Mouse (Mus musculus): ENCODE results near the gene Zfp57. TPM values are rescaled to one million over a fixed set of nuclear protein-coding genes. Genes with fewer than 3 reads are reported as not detected.

Gene Zfp57
- polyA plus RNA-seq (2015; fragmentation: Nextera tagmentation; extraction: Ambion mirVana) = 30.3 and 31.9 TPM in 2 replicates

- H3K4me1 ChIP-seq (ENCODE audit: control insufficient read depth, insufficient read depth, low read length) = 0 out of 2 replicates have a peak, but pooled peaks cover 2% of the 10 kb centered on the region
- no peak for ATAC-seq (replicated peaks; ENCODE audit: extremely low read depth, insufficient read depth, low FRiP score)
- peak within 1 kb of the TSS; percentile 97 for H3K4me2 ChIP-seq (ENCODE audit: low read depth, low read length)
- no peaks in the 10 kb centered on the region for H3K9me3 ChIP-seq (replicated peaks; ENCODE audit: control insufficient read depth, low read length)
- no peaks in the 10 kb centered on the region for H3K27me3 ChIP-seq (ENCODE audit: control insufficient read depth, insufficient read depth, low read length)
- 86% methylated on average over 7 of the region's 7 CpGs for WGBS
- no peak within 1 kb of the TSS for H3K27ac ChIP-seq (ENCODE audit: low read length)
- peak within 1 kb of the TSS; percentile 67; the same call in 1 of the 2 replicates for H3K4me3 ChIP-seq (ENCODE audit: low read length)
- no peak within 1 kb of the TSS for H3K9ac ChIP-seq (ENCODE audit: low read length)
- H3K36me3 ChIP-seq (ENCODE audit: control insufficient read depth, insufficient read depth) = no peaks in the 10 kb centered on the region
Observed at GRCm38 (mm10) chr17:37000863-37001262, at the start of gene Zfp57. Gene Zfp57, plus strand, starts transcription at chr17:37001163.

GRCm38 (mm10) chr17:36952631-36953030, 48.3 kb upstream of the Zfp57 start:
- ATAC-seq (replicated peaks; ENCODE audit: extremely low read depth, insufficient read depth, low FRiP score) = no peak
- H3K4me2 ChIP-seq (ENCODE audit: low read depth, low read length) = no peak overlapping the region
- no peak overlapping the region for H3K27ac ChIP-seq (ENCODE audit: low read length)
- no peaks in the 10 kb centered on the region for H3K9me3 ChIP-seq (replicated peaks; ENCODE audit: control insufficient read depth, low read length)
- 86% methylated on average over 2 of the region's 2 CpGs for WGBS
- H3K27me3 ChIP-seq (ENCODE audit: control insufficient read depth, insufficient read depth, low read length) = no peaks in the 10 kb centered on the region
- peaks cover 8% of the 10 kb centered on the region for H3K4me1 ChIP-seq (ENCODE audit: control insufficient read depth, insufficient read depth, low read length)
- H3K4me3 ChIP-seq (ENCODE audit: low read length) = no peak overlapping the region
- no peak overlapping the region for H3K9ac ChIP-seq (ENCODE audit: low read length)
- H3K36me3 ChIP-seq (ENCODE audit: control insufficient read depth, insufficient read depth) = peaks cover 15% of the 10 kb centered on the region

- Histone ChIP-seq H3K9ac (ENCODE audit: low read length) (no peak overlapping the region), H3K27ac (ENCODE audit: low read length) (no peak overlapping the region), H3K27me3 (ENCODE audit: control insufficient read depth, insufficient read depth, low read length) (no peaks in the 10 kb centered on the region), H3K36me3 (ENCODE audit: control insufficient read depth, insufficient read depth) (peaks cover 15% of the 10 kb centered on the region), H3K9me3 (replicated peaks; ENCODE audit: control insufficient read depth, low read length) (no peaks in the 10 kb centered on the region), H3K4me3 (ENCODE audit: low read length) (no peak overlapping the region), H3K4me1 (ENCODE audit: control insufficient read depth, insufficient read depth, low read length) (peaks cover 9% of the 10 kb centered on the region), H3K4me2 (ENCODE audit: low read depth, low read length) (no peak overlapping the region)
- no peak for ATAC-seq (replicated peaks; ENCODE audit: extremely low read depth, insufficient read depth, low FRiP score)
- 81% methylated on average over 1 of the region's 1 CpGs for WGBS
Observed at GRCm38 (mm10) chr17:36953062-36953461, 47.9 kb upstream of the Zfp57 start.

GRCm38 (mm10) chr17:36957999-36958743, 42.8 kb upstream of the Zfp57 start, which contains the start of the genes Znrd1 and Znrd1as:
Gene Znrd1, minus strand, starts transcription at chr17:36958559.
Gene Znrd1as, plus strand, starts transcription at chr17:36958592.
- H3K27ac ChIP-seq (ENCODE audit: low read length) = peak within 1 kb of the TSS; percentile 91
- peak within 1 kb of the TSS; percentile 87 for H3K4me2 ChIP-seq (ENCODE audit: low read depth, low read length)
- no peaks in the 10 kb centered on the region for H3K27me3 ChIP-seq (ENCODE audit: control insufficient read depth, insufficient read depth, low read length)
- ATAC-seq (replicated peaks; ENCODE audit: extremely low read depth, insufficient read depth, low FRiP score) = peak; percentile 96
- H3K9ac ChIP-seq (ENCODE audit: low read length) = peak within 1 kb of the TSS; percentile 89
- no peaks in the 10 kb centered on the region for H3K9me3 ChIP-seq (replicated peaks; ENCODE audit: control insufficient read depth, low read length)
- H3K4me1 ChIP-seq (ENCODE audit: control insufficient read depth, insufficient read depth, low read length) = peaks cover 10% of the 10 kb centered on the region
- peaks cover 6% of the 10 kb centered on the region for H3K36me3 ChIP-seq (ENCODE audit: control insufficient read depth, insufficient read depth)
- peak within 1 kb of the TSS; percentile 85 for H3K4me3 ChIP-seq (ENCODE audit: low read length)
- WGBS = under 1% methylated on average over 46 of the region's 46 CpGs

- H3K4me3 ChIP-seq (ENCODE audit: low read length) = peak overlapping the region; percentile 85
- H3K9me3 ChIP-seq (replicated peaks; ENCODE audit: control insufficient read depth, low read length) = no peaks in the 10 kb centered on the region
- peak overlapping the region; percentile 76 for H3K27ac ChIP-seq (ENCODE audit: low read length)
- peak overlapping the region; percentile 88 for H3K9ac ChIP-seq (ENCODE audit: low read length)
- ATAC-seq (replicated peaks; ENCODE audit: extremely low read depth, insufficient read depth, low FRiP score) = no peak
- H3K36me3 ChIP-seq (ENCODE audit: control insufficient read depth, insufficient read depth) = peaks cover 6% of the 10 kb centered on the region
- no peaks in the 10 kb centered on the region for H3K27me3 ChIP-seq (ENCODE audit: control insufficient read depth, insufficient read depth, low read length)
- peak overlapping the region; percentile 87 for H3K4me2 ChIP-seq (ENCODE audit: low read depth, low read length)
- 7% methylated on average over 12 of the region's 12 CpGs for WGBS
- H3K4me1 ChIP-seq (ENCODE audit: control insufficient read depth, insufficient read depth, low read length) = peaks cover 10% of the 10 kb centered on the region
Observed at GRCm38 (mm10) chr17:36958884-36959283, 42.1 kb upstream of the Zfp57 start.

- no peak overlapping the region for H3K4me2 ChIP-seq (ENCODE audit: low read depth, low read length)
- H3K4me3 ChIP-seq (ENCODE audit: low read length) = no peak overlapping the region
- no peak overlapping the region for H3K9ac ChIP-seq (ENCODE audit: low read length)
- H3K9me3 ChIP-seq (replicated peaks; ENCODE audit: control insufficient read depth, low read length) = no peaks in the 10 kb centered on the region
- no peak overlapping the region for H3K27ac ChIP-seq (ENCODE audit: low read length)
- no peaks in the 10 kb centered on the region for H3K27me3 ChIP-seq (ENCODE audit: control insufficient read depth, insufficient read depth, low read length)
- H3K36me3 ChIP-seq (ENCODE audit: control insufficient read depth, insufficient read depth) = peaks cover 8% of the 10 kb centered on the region
- WGBS = 80% methylated on average over 1 of the region's 1 CpGs
- ATAC-seq (replicated peaks; ENCODE audit: extremely low read depth, insufficient read depth, low FRiP score) = no peak
- peaks cover 10% of the 10 kb centered on the region for H3K4me1 ChIP-seq (ENCODE audit: control insufficient read depth, insufficient read depth, low read length)
Observed at GRCm38 (mm10) chr17:36961125-36961524, 39.8 kb upstream of the Zfp57 start.

- H3K4me2 ChIP-seq (ENCODE audit: low read depth, low read length) = no peak overlapping the region
- no peaks in the 10 kb centered on the region for H3K9me3 ChIP-seq (replicated peaks; ENCODE audit: control insufficient read depth, low read length)
- no peak overlapping the region for H3K9ac ChIP-seq (ENCODE audit: low read length)
- ATAC-seq (replicated peaks; ENCODE audit: extremely low read depth, insufficient read depth, low FRiP score) = no peak
- H3K4me1 ChIP-seq (ENCODE audit: control insufficient read depth, insufficient read depth, low read length) = no peaks in the 10 kb centered on the region
- peaks cover 4% of the 10 kb centered on the region; the same call in 1 of the 2 replicates for H3K36me3 ChIP-seq (ENCODE audit: control insufficient read depth, insufficient read depth)
- 74% methylated on average over 1 of the region's 1 CpGs for WGBS
- H3K27me3 ChIP-seq (ENCODE audit: control insufficient read depth, insufficient read depth, low read length) = no peaks in the 10 kb centered on the region
- H3K27ac ChIP-seq (ENCODE audit: low read length) = no peak overlapping the region
- no peak overlapping the region for H3K4me3 ChIP-seq (ENCODE audit: low read length)
Observed at GRCm38 (mm10) chr17:36966875-36967274, 34.1 kb upstream of the Zfp57 start.

- Histone ChIP-seq H3K36me3 (ENCODE audit: control insufficient read depth, insufficient read depth) (no peaks in the 10 kb centered on the region), H3K9ac (ENCODE audit: low read length) (no peak overlapping the region)
Observed at GRCm38 (mm10) chr17:36970316-36970890, 30.6 kb upstream of the Zfp57 start.

GRCm38 (mm10) chr17:36971172-36971850, 29.7 kb upstream of the Zfp57 start:
- Histone ChIP-seq H3K4me2 (ENCODE audit: low read depth, low read length) (no peak overlapping the region), H3K4me1 (ENCODE audit: control insufficient read depth, insufficient read depth, low read length) (no peaks in the 10 kb centered on the region), H3K36me3 (ENCODE audit: control insufficient read depth, insufficient read depth) (no peaks in the 10 kb centered on the region), H3K27ac (ENCODE audit: low read length) (no peak overlapping the region), H3K9me3 (replicated peaks; ENCODE audit: control insufficient read depth, low read length) (no peaks in the 10 kb centered on the region), H3K4me3 (ENCODE audit: low read length) (no peak overlapping the region), H3K9ac (ENCODE audit: low read length) (no peak overlapping the region), H3K27me3 (ENCODE audit: control insufficient read depth, insufficient read depth, low read length) (no peaks in the 10 kb centered on the region)
- 83% methylated on average over 6 of the region's 6 CpGs for WGBS
- no peak for ATAC-seq (replicated peaks; ENCODE audit: extremely low read depth, insufficient read depth, low FRiP score)

More at GRCm38 (mm10) chr17:36970316-36970890, 30.6 kb upstream of the Zfp57 start:
- no peaks in the 10 kb centered on the region for H3K27me3 ChIP-seq (ENCODE audit: control insufficient read depth, insufficient read depth, low read length)
- no peak overlapping the region for H3K4me3 ChIP-seq (ENCODE audit: low read length)
- no peak for ATAC-seq (replicated peaks; ENCODE audit: extremely low read depth, insufficient read depth, low FRiP score)
- 76% methylated on average over 14 of the region's 14 CpGs for WGBS
- H3K27ac ChIP-seq (ENCODE audit: low read length) = no peak overlapping the region
- no peak overlapping the region for H3K4me2 ChIP-seq (ENCODE audit: low read depth, low read length)
- H3K9me3 ChIP-seq (replicated peaks; ENCODE audit: control insufficient read depth, low read length) = no peaks in the 10 kb centered on the region
- no peaks in the 10 kb centered on the region for H3K4me1 ChIP-seq (ENCODE audit: control insufficient read depth, insufficient read depth, low read length)

All from heart, embryonic 16.5 days (tissue).